Mouse (Mus musculus): ENCODE data around the gene AA986860. TPM values are rescaled to one million over a fixed set of nuclear protein-coding genes. Genes with fewer than 3 reads are reported as not detected.

AA986860 gene
- polyA plus RNA-seq (2012; rRNA removed), result 32.6 and 34.6 TPM in 2 replicates

DNA sequence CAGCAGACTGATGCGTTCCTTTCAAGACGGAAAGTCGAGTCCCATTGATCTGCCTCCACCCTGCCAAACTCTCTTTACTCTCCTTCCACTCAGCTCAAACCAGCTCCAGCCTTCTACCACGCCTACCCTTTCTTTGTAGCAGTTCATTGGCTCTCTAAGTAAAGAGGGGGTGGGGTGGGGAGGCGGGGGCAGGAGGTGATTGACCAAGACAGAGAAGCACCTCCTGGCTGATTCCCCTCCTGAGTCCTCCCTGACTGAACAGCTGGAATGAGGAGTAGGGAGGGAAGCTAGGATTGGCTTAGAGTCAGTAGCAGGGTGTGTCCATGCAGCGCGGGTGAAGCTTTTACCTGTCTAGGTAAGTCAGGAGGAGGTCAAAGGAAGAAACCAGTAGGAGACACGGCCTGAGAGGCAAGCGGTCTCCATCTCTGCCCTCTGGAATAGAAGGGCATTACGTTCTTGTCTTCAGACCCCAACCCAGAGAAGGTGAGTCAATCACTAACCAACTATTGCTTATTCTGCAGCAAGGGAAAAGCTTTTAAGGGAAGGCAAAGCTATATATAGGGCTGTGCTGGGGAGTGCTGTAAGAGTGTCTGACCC is at the start of gene AA986860:
AA986860 (plus strand) TSS at position 236 of the 597 bp plus-strand sequence.
- DNase-seq (ENCODE audit: low spot score), result no peak

DNA sequence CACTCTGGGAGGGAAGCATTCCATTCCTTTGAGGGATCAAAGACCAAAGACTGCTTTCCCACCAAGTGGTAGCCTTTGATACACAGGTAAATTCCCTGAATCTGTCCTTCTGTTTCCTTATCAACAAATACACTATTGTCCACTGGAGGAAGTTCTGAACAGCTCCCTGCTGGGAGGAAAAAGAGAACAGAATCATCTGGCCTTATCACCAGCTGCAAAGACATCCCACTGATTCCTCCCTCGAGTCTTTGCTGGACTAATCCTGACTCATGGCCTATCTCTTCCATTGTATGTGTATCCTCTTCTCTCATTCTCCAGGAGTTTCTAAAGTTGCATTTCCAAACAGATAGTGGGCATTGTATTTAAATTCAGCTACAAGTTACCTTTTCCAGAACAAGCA is 47.9 kb upstream of the AA986860 start:
- DNase-seq (ENCODE audit: low spot score), result no peak

DNA sequence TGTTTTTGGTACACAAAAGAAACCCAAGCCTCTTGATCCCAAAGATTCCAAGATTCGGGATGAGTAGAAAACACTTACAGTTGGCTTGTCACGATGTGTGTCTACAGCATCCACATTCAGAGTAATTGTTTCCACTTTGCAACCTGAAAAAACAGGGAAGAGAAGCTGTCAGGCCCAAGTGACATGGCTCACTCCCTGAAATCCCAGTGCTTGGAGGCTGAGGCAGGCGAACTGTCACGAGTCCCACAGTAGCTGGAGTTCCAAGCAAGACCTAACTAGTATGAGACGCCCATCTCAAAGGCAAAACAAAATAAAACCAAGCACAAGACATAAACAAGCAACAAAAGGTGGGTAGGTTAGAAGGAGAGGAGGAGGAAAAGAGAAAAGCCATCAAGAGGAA is 33.2 kb upstream of the AA986860 start:
- no peak for DNase-seq (ENCODE audit: low spot score)

DNA sequence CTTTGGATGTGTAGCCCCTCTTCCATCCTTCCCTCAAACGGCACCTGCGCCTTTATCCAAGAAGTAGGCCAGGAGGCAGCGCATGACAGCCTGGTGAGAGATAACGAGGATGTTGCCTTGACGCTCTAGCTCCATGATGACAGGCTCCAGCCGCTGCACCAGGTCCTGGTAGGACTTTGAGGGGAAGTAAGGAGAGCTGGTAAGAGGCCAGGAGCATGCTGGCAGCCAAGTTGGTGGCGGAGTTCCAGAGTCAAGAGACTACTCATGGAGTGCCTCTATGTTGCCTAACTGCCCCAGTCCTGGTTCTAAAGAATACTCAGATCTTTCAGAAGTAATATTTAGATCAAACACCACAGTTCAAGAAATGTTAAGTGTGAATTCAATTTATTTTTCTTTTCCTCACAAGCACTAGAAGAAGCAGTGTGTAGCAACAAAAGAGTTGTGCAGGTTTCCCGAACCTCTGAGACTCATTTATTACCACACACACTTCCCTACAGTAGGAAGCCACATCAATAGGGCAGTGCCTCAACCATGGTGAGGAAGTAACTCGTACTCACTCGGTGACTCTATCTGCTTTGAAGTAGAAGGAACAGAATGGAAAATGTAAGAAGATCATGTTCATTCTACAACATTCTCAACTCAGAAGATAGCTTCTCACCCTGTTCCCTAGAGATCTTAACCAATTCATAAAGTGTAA is 31.7 kb upstream of the AA986860 start:
- no peak for DNase-seq (ENCODE audit: low spot score)

DNA sequence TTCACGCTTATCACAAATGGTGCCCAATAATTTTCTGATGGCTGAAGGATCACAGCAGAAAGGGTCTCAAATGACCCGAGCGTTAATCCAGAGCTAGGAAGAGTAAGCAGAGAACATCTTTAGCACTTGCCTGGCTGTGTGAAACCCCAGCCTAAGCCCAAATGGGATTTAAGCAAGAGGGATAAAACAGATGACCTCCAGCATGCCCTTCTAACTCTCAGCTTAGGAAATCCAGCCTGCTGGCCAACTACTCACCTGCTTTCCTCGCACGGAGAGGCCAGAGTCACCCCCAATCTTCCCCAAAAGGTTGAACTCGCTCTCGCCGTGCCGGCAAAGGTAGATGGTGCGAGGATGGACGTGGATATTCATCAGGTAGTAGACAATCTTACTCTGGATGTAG is 29.8 kb upstream of the AA986860 start:
- no peak for DNase-seq (ENCODE audit: low spot score)

DNA sequence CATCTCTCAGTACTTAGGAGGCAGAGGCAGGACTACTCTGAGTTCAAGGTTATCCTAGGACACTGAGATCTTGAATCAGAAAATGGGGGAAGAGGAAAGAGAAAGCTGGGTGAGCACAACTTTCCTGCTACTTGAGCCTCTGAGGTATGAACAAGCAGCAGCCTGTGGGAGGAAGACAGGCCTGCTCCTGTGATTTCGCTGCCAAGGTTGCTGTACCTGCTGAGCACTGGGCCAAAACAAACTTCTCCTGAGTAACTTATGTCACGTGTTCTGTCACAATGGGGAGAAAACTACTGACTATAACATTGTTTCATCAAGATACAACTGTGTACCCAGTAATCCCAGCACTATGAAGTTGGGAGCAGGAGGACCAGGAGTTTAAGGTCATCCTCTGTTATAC is 28.2 kb upstream of the AA986860 start:
- no peak for DNase-seq (ENCODE audit: low spot score)

DNA sequence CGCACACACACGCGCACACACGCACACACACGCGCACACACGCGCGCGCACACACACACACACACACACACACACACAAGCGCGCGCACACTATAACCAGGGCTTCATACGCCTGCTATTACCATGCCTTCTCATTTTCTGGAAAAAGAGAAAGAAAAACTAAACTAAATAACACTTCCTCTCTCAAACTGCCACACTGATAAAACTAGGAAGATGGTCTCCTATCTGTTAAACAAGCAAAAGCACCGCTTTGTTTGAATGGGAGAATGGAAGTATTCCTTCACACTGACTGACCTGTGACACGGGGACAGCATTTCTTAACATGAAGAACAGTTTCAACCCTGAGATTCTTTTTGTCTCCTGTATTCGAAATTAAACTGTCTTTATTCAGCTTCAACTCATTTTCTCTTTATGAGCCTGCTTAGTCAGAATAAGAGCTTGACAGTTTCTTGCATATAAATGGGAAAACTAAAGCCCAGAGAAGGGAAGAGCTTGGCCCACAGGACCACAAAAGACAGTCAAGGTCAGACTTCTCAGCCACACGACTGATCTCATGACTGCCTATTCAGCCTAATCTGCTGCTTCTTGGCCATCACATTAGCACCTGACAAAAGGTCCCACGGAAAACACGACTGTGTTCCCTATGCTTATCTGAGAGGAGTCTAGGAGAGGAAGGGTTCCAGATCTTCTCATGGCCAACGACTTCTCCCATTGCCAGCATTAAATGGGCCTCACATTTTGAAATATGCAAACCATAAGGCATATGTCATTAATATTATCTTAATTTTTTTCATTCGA is 21.3 kb upstream of the AA986860 start:
- DNase-seq (ENCODE audit: low spot score), result no peak

DNA sequence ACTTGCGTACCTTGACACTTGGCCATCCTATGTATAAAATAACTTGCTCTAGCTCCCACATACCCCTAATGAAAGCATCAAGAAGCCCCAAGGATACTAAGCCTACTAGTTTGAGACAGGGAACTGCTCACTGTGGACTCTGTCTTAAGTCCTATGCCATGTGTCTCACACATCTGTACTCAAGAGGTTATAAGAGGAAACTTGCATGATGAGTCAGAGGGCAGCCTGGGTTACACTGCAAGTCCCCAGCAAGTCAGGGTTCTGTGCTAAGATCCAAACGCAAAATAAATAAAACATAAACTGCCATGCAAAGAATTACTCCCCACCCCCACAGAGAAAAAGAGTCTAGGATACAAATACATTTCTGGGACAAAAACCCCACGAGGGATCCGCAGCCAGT is 17.7 kb upstream of the AA986860 start:
- DNase-seq (ENCODE audit: low spot score), result no peak

DNA sequence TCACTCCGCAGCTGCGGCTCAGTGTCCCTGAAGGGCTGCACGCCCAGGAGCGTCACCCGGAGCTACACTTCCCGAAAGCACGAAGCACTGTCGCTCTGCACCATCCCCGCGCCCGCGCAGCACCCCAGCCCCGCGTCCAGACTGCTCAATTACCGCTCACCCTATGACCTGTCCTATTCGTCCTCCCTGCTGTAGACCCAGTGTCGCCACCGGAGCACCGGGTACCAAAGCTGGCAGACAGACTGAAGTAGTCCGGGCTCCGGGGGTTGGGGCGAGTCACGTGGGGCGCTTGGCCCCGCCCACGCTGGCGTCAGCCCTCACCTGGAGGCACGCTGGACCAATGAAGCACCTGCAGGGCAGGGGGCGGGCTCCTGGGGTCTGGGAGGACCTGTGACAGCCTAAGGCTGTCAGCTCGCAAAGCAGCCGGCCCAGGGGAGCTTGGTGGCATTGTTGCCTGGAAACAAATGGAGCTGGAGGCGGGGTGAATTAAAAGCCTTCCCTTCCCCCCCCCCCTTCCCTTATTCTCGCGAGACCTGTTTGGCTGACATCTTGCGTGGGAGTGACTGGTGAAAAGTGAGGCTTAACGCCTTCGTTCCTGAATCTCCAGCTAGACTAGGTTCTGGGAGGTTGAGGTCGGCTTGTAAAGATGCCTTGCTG is 16.1 kb upstream of the AA986860 start, which contains the start of gene Gm29427:
Gm29427 (minus strand) TSS at position 239 of the 657 bp plus-strand sequence.
- peak; percentile 96 for DNase-seq (ENCODE audit: low spot score)

DNA sequence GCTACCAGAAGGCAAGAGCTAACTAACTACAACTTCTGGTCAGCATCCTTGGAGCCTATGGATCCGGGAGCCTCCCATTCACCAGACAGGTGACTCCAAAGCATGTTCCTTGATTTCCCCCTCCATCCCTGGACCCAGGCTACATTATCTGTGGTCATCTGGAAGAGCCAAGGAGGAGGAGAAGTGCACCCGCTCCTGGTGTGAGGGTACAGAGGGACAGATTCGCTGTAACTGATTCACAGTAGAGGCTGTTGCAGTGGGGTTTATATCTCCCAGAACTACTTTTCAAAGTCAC is 15.6 kb upstream of the AA986860 start:
- no peak for DNase-seq (ENCODE audit: low spot score)

DNA sequence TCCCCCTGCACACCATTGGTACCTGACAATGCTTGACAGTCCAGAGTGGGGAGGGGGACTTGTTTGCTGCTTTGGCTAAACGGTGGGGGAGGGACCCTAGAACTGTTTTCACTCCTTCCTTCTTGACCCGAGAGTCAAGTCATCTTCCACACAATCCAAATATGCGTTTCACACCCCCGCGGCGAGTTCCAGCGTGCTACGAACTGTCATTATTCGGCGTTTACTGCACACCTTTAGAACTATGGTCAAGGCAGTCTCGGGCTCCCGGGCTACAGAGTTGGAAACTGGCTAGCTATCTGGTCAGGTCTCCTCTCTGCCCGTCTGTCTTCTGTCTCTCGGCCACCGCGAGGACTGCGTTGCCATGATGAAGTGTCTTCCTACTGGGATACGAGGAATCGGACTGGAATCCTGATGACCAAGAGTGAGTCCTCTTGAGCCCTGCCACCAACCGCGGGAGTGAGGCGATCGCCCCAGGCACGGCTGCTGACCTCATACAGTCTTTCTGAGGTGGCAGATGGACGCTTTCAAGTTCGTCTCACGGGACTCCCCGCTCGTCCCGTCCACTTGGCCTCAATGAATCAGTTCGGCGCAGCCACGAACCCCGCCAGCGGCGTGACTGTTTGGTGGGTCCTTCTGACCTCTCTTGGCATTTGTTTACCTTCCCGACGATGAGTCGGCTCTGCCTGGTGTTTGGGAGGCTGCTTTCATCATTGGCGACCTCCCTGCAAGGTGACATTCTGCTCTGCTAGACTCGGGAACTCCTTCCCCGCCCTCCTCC is 15.1 kb upstream of the AA986860 start:
- no peak for DNase-seq (ENCODE audit: low spot score)

DNA sequence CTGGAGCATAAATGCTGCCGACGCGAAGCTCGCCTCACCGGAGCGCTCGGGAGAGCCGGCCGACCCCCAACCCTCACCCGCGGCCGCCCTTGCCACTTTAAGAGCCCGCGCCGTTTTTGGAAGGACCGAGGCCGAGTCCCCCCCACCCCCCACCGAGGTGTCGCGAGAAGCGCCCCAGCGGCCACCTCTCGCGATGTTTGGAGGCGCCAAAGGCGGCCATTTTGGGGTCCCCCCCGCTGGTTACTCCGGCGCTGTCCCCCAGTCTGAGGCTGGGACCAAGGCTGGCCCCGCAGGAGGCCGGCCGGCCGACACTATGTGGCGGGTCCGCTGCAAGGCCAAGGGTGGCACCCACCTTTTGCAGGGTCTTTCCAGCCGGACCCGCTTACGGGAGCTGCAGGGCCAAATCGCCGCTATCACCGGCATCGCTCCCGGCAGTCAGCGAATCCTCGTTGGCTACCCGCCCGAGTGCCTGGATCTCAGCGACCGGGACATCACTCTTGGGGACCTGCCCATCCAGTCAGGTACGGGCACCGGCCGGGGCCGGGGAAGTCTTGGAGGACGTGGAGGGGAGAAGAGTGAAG is 14.4 kb upstream of the AA986860 start, which contains the start of gene Yod1:
Yod1 (plus strand) TSS at position 37 of the 581 bp plus-strand sequence.
- DNase-seq (ENCODE audit: low spot score), result peak; percentile 94

DNA sequence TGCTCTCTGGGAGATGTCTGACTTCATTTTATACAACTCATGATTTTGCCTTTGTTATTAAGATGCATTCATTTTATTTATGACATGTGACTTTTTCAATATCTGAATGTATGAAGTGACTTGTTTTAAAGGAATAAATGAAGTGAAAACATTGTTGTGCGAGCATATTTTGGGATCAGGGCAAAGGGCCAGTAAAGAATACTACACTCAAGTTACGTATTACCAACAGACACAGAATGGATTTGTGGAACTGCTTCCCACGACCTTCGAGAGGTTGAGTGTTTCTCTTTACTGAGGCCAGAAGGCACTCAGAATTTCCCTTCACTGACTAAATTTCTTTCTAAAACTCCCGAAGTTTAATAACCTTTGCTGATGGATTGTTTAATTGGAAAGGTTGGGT is 7.6 kb upstream of the AA986860 start:
- no peak for DNase-seq (ENCODE audit: low spot score)

DNA sequence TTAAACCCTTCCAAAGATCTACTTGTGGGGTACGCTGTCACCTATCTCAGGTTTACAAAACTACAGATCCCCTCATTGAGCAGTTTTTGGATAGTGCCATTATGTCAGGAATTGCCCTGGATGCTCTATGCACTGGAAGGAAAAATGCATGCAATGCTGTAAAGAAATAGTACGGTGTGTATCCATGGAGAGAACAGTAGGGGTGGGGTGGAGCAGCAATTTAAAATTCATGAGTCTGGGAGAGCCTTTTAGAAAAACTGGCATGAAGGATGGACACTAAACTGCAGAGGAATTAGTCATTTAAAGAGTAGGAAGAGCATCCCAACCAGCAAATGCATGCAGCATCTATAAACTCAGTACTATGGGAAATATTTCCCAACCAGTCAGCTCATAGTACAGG is 5.4 kb upstream of the AA986860 start:
- no peak for DNase-seq (ENCODE audit: low spot score)

DNA sequence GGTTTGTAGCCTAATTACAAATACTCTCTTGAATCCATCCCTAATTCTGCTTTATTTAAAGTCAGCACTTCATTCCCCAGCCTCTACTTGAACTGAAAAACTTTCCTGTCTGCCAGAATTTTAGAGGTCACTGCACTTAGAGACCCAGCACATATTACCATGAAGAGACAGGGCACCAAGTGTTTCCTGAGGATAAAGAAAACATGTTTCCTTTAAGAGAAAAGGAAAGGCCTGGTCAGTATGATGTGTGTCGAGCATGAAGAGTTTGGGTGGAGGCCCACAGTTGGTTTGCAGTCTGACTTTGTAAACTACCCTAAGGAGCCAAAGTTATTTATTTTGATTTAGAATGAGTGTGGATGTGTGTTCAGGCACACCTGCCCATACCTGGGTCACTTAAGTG is 3.7 kb upstream of the AA986860 start:
- DNase-seq (ENCODE audit: low spot score), result no peak

DNA sequence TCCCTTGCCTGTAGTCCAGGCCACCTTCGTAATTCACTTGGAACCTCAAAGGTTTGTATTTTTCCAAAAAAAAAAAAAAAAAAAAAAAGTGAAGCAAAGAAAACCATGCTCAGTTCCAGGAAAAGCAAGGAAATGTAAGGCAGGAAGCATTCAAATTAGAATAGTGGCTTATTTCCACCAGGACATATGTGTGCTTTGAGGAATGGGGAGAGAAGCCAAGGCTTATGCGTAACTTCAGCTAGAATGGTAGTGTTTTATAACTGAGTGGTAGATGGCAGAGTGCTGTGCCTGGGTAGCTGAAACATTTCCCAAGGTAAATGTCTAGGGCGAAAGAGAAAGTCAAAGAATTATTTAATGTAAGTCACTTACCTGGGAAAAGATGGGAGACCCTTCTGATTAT is 3.1 kb upstream of the AA986860 start:
- no peak for DNase-seq (ENCODE audit: low spot score)

DNA sequence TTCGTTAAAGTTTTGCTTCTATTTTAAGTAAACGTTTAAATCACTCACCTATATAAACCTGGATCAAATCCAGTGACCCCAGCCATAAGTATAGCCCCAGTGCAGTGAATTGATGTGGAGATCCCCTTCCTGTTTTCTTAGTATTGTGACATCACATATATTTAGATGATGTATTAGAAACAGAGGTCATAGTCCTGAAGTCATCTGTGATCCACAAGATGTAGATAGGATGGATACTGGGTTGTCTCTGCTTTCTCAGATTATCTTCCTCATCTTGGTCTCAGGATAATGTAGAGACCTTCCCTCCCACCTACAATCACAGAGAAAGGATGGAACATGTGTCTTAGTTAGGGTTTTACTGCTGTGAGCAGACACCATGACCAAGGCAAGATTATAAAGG is 2.6 kb upstream of the AA986860 start, which contains the start of gene Pfkfb2:
Pfkfb2 (minus strand) TSS at position 101 of the 400 bp plus-strand sequence.
- no peak for DNase-seq (ENCODE audit: low spot score)

DNA sequence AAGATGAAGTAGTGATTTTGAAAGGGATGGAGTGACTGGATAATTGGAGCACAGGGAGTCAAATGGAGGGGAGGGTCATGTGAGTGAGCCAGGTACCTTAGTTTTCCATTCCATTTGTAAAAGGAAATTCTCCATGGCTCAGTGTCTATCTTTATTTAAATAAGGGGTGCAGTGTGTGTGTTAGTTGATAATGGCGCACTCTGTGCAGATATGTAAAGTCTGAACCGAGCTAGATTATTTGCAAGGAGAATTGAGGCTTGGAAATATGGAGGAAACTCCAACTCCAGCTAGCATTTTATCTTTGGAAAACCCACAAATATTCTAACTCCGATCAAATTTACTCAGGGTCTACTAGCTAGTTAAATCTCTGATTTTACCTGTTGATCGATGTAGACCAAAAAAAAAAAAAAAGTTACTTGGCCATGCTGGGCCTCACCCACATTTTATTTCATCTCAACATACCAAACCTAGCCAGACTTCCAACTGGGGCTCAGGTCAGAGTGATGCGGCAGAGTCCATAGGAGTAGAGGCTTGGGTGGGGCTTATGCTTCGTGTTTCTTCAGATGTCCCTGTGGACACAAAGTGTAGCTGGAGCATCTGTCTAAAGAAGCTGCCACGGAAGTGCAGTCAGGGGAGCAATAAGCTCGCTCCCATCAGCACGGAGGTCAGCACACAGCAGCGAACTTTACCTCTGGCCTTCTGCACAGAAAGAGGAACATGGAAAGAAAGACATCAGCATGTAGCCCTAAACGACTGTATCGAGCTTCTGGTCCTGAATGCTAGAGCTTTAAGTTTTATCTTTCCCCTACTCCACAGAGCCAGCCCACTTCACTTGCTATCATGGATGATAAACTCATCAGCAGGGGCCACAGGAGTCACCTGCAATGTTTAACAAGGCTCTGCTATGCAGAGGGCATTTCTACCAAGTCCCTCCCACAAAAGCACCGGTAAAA is 1.2 kb downstream of the AA986860 start:
- DNase-seq (ENCODE audit: low spot score), result no peak

DNA sequence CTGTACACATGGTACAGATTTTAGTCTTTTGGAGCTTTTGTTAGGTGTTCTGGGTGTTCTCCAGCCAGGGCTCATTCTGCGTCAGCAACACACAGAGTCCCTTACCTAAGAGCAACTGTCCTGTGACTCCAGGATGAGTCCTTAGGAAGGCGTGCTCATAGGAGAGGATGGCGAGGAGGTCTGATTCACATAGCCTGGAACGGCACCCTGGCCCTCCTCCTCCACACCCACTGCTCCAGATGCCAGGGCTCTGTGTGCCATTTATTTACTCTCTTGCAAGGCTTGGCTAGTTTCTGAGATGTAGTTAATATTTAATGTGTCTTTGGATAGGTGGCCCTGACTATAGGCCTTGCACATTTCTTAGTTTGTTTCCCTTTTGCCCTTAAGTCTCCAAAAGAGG is 1.9 kb downstream of the AA986860 start:
- DNase-seq (ENCODE audit: low spot score), result no peak

DNA sequence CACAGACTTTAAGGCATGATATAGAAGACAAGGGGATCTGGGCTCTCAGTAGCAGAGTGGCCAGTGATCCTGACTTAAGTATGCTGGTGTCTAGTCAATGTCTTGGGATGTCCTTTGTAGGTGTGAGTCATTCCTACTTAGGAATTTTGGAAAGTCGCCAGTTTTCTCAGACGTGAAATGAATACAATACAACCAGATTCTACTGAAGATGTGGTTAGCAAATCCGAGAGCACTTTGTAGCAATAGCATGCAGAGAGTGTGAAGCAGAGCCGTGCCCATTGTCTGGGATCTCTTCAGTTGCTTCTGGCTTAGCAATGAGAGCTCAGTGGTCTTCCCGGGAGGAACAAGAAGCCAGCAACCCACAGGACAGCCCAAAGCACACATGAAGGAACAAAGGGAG is 2.7 kb downstream of the AA986860 start:
- no peak for DNase-seq (ENCODE audit: low spot score)
